Mouse (Mus musculus): ENCODE measurements around the gene Gm49510.

DNA sequence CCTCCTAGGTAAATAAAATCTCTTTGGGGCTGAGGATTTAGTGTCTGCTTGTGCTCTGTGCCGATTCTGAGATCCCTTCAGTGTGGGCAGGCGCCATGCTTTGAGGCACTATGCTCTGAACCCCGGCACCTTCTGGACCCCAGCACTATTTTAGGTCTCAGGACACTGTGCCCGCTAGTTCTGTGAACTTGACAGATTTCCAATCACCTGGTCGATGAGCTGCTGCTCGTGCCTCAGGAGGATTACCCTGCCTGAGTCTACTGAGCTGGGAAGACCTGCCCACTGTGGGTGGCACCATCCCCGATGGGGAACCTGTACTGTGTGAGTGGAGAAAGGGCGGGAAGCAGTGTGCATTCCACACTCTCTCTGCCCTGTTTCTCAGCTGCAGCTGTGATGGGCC, 24.5 kb upstream of the Gm49510 start:
- TF ChIP-seq CTCF (IDR thresholded peaks at IDR 0.05; ENCODE audit: insufficient read depth, low read length) (no peak), POLR2A (IDR thresholded peaks at IDR 0.05; ENCODE audit: borderline replicate concordance, extremely low read depth, low read depth, low read length) (no peak)

Data from lung, adult 2 months (tissue).